Mouse (Mus musculus): ENCODE measurements at regions not wholly inside any gene's neighbourhood (a gene's known extent, or its start where the extent isn't known, plus 50 kb on each side); places are given as distances from the start of the nearest gene placed in this dataset.

- H3K4me3 ChIP-seq (ENCODE audit: low read length), result no peak overlapping the region
- H3K4me1 ChIP-seq (replicated peaks; ENCODE audit: control insufficient read depth, insufficient read depth, low read length), result no peaks in the 10 kb centered on the region
- ATAC-seq (ENCODE audit: low read depth), result no peak
- H3K4me2 ChIP-seq (ENCODE audit: low read depth, low read length), result no peak overlapping the region
- no peak overlapping the region for H3K9ac ChIP-seq (ENCODE audit: low read length)
- no peaks in the 10 kb centered on the region for H3K36me3 ChIP-seq (ENCODE audit: control insufficient read depth, insufficient read depth, low read length)
- no peaks in the 10 kb centered on the region for H3K27me3 ChIP-seq (ENCODE audit: control insufficient read depth, insufficient read depth, low read depth, low read length)
- H3K27ac ChIP-seq (ENCODE audit: low read length), result no peak overlapping the region
- no peaks in the 10 kb centered on the region for H3K9me3 ChIP-seq (ENCODE audit: control insufficient read depth, low read length)
Observed at GRCm38 (mm10) chr8:113137361-113137760, 498.0 kb upstream of the Mon1b start.

- no peaks in the 10 kb centered on the region for H3K4me1 ChIP-seq (replicated peaks; ENCODE audit: control insufficient read depth, insufficient read depth, low read length)
- H3K4me2 ChIP-seq (ENCODE audit: low read depth, low read length), result no peak overlapping the region
- no peak overlapping the region for H3K9ac ChIP-seq (ENCODE audit: low read length)
- H3K4me3 ChIP-seq (ENCODE audit: low read length), result no peak overlapping the region
- H3K27me3 ChIP-seq (ENCODE audit: control insufficient read depth, insufficient read depth, low read depth, low read length), result no peaks in the 10 kb centered on the region
- 87% methylated on average over 1 of the region's 1 CpGs for WGBS
- no peak for ATAC-seq (ENCODE audit: low read depth)
- no peak overlapping the region for H3K27ac ChIP-seq (ENCODE audit: low read length)
- H3K9me3 ChIP-seq (ENCODE audit: control insufficient read depth, low read length), result no peaks in the 10 kb centered on the region
- no peaks in the 10 kb centered on the region for H3K36me3 ChIP-seq (ENCODE audit: control insufficient read depth, insufficient read depth, low read length)
Observed at GRCm38 (mm10) chr8:113140021-113140420, 495.4 kb upstream of the Mon1b start.

- no peak for ATAC-seq (ENCODE audit: low read depth)
- H3K4me2 ChIP-seq (ENCODE audit: low read depth, low read length), result no peak overlapping the region
- no peak overlapping the region for H3K27ac ChIP-seq (ENCODE audit: low read length)
- H3K4me3 ChIP-seq (ENCODE audit: low read length), result no peak overlapping the region
- 91% methylated on average over 1 of the region's 1 CpGs for WGBS
- no peaks in the 10 kb centered on the region for H3K36me3 ChIP-seq (ENCODE audit: control insufficient read depth, insufficient read depth, low read length)
- no peaks in the 10 kb centered on the region for H3K4me1 ChIP-seq (replicated peaks; ENCODE audit: control insufficient read depth, insufficient read depth, low read length)
- H3K9me3 ChIP-seq (ENCODE audit: control insufficient read depth, low read length), result no peaks in the 10 kb centered on the region
- no peaks in the 10 kb centered on the region for H3K27me3 ChIP-seq (ENCODE audit: control insufficient read depth, insufficient read depth, low read depth, low read length)
- no peak overlapping the region for H3K9ac ChIP-seq (ENCODE audit: low read length)
Observed at GRCm38 (mm10) chr8:113141131-113141530, 494.3 kb upstream of the Mon1b start.

- Histone ChIP-seq H3K4me2 (ENCODE audit: low read depth, low read length) (no peak overlapping the region), H3K27me3 (ENCODE audit: control insufficient read depth, insufficient read depth, low read depth, low read length) (no peaks in the 10 kb centered on the region), H3K36me3 (ENCODE audit: control insufficient read depth, insufficient read depth, low read length) (no peaks in the 10 kb centered on the region), H3K4me3 (ENCODE audit: low read length) (no peak overlapping the region), H3K9ac (ENCODE audit: low read length) (no peak overlapping the region), H3K9me3 (ENCODE audit: control insufficient read depth, low read length) (no peaks in the 10 kb centered on the region), H3K4me1 (replicated peaks; ENCODE audit: control insufficient read depth, insufficient read depth, low read length) (no peaks in the 10 kb centered on the region), H3K27ac (ENCODE audit: low read length) (no peak overlapping the region)
- ATAC-seq (ENCODE audit: low read depth), result no peak
- 66% methylated on average over 1 of the region's 1 CpGs for WGBS
Observed at GRCm38 (mm10) chr8:113176591-113176990, 458.8 kb upstream of the Mon1b start.

GRCm38 (mm10) chr8:113183186-113183585 is 452.2 kb upstream of the Mon1b start:
- Histone ChIP-seq H3K27me3 (ENCODE audit: control insufficient read depth, insufficient read depth, low read depth, low read length) (no peaks in the 10 kb centered on the region), H3K27ac (ENCODE audit: low read length) (no peak overlapping the region), H3K4me3 (ENCODE audit: low read length) (no peak overlapping the region), H3K9me3 (ENCODE audit: control insufficient read depth, low read length) (no peaks in the 10 kb centered on the region), H3K36me3 (ENCODE audit: control insufficient read depth, insufficient read depth, low read length) (no peaks in the 10 kb centered on the region), H3K9ac (ENCODE audit: low read length) (no peak overlapping the region), H3K4me2 (ENCODE audit: low read depth, low read length) (no peak overlapping the region), H3K4me1 (replicated peaks; ENCODE audit: control insufficient read depth, insufficient read depth, low read length) (no peaks in the 10 kb centered on the region)
- WGBS, result 0% methylated on average over 2 of the region's 2 CpGs
- ATAC-seq (ENCODE audit: low read depth), result no peak

- WGBS, result 77% methylated on average over 1 of the region's 1 CpGs
- Histone ChIP-seq H3K36me3 (ENCODE audit: control insufficient read depth, insufficient read depth, low read length) (no peaks in the 10 kb centered on the region), H3K4me2 (ENCODE audit: low read depth, low read length) (no peak overlapping the region), H3K4me3 (ENCODE audit: low read length) (no peak overlapping the region), H3K9me3 (ENCODE audit: control insufficient read depth, low read length) (no peaks in the 10 kb centered on the region), H3K27ac (ENCODE audit: low read length) (no peak overlapping the region), H3K27me3 (ENCODE audit: control insufficient read depth, insufficient read depth, low read depth, low read length) (no peaks in the 10 kb centered on the region), H3K4me1 (replicated peaks; ENCODE audit: control insufficient read depth, insufficient read depth, low read length) (no peaks in the 10 kb centered on the region), H3K9ac (ENCODE audit: low read length) (no peak overlapping the region)
- ATAC-seq (ENCODE audit: low read depth), result no peak
Observed at GRCm38 (mm10) chr8:113190537-113190936, 444.9 kb upstream of the Mon1b start.

- Histone ChIP-seq H3K4me3 (ENCODE audit: low read length) (no peak overlapping the region), H3K4me2 (ENCODE audit: low read depth, low read length) (no peak overlapping the region), H3K36me3 (ENCODE audit: control insufficient read depth, insufficient read depth, low read length) (no peaks in the 10 kb centered on the region), H3K27me3 (ENCODE audit: control insufficient read depth, insufficient read depth, low read depth, low read length) (no peaks in the 10 kb centered on the region), H3K9me3 (ENCODE audit: control insufficient read depth, low read length) (no peaks in the 10 kb centered on the region), H3K4me1 (replicated peaks; ENCODE audit: control insufficient read depth, insufficient read depth, low read length) (no peaks in the 10 kb centered on the region), H3K27ac (ENCODE audit: low read length) (no peak overlapping the region), H3K9ac (ENCODE audit: low read length) (no peak overlapping the region)
- no peak for ATAC-seq (ENCODE audit: low read depth)
- 71% methylated on average over 3 of the region's 3 CpGs for WGBS
Observed at GRCm38 (mm10) chr8:113191537-113191936, 443.9 kb upstream of the Mon1b start.
